Mouse (Mus musculus): ENCODE data around the gene Aqr. TPM values are rescaled to one million over a fixed set of nuclear protein-coding genes. Genes with fewer than 3 reads are reported as not detected.

Aqr gene
- polyA plus RNA-seq, 1 experiment from 2014 or later: 45.2 TPM

DNA sequence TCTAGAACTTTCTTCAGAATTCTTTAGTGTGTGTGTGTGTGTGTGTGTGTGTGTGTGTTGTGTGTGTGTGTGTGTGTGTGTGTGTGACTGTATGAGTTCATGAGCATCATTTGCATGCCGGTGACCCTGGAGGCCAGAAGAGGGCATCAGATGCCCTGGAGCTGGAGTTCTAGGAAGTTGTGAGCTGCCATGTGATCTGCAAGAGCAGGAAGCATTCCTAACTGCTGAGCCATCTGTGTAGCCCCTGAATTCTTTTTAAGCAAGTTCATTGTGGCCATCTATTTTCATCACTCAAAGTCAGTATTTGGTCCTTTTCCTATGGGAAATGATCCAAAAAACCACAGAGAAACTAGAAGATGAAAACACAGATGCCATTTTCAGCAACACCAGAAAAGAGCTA lies 92.1 kb downstream of the Aqr start:
- 86% methylated on average over 1 of the region's 1 CpGs for WGBS
- no peak overlapping the region for H3K27ac ChIP-seq (replicated peaks)

DNA sequence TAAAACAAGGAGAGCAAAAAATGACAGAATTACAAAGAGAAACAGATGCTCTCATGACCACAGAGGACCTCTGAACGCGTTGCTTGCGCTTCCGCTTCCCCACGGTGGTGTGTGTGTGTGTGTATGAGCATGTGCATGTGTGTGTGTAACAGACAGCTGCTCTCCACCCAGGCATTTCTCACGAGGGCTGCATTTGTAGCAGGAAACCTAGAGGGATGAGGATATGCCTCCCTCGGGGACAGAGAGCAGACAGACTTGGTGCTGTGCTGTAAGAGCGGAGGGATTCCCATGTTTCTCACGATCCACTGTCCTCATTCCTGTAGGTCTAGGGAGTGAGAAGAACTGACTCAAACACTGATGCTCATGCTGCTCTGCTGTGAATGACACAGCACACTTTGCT lies 93.2 kb downstream of the Aqr start:
- no peak overlapping the region for H3K4me3 ChIP-seq
- H3K27me3 ChIP-seq (ENCODE audit: low read depth, poor library complexity, severe bottlenecking): no peaks in the 10 kb centered on the region
- no peak overlapping the region for H3K27ac ChIP-seq (replicated peaks)
- H3K4me1 ChIP-seq: no peaks in the 10 kb centered on the region
- no peaks in the 10 kb centered on the region for H3K9me3 ChIP-seq (replicated peaks)
- H3K36me3 ChIP-seq: peaks cover 3% of the 10 kb centered on the region; the same call in 1 of the 2 replicates
- WGBS: 88% methylated on average over 9 of the region's 9 CpGs
- DNase-seq (ENCODE audit: low spot score): no peak

More for the DNA sequence above, 92.1 kb downstream of the Aqr start:
- no peak overlapping the region for H3K4me3 ChIP-seq
- DNase-seq (ENCODE audit: low spot score): no peak
- no peaks in the 10 kb centered on the region for H3K4me1 ChIP-seq
- H3K36me3 ChIP-seq: peaks cover 10% of the 10 kb centered on the region
- no peaks in the 10 kb centered on the region for H3K27me3 ChIP-seq (ENCODE audit: low read depth, poor library complexity, severe bottlenecking)
- no peaks in the 10 kb centered on the region for H3K9me3 ChIP-seq (replicated peaks)

DNA sequence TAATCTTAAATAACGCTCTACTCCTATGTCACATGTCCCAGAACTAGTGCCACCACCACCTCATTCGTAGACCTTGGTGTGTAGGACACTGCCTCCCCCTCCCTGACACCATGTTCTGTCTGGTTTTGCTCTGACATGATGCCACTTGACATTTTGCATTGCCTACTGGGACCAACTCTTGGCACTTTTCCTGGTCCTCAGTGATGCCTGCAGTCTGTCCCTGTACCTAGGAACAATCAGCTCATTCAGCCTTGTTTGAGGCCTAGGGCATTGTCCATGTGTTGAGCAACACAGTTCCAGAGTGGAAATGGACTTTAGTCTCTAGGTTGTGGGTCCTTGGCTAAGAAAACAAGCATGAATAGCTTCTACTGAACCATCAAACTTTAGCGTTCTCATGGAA lies 97.0 kb downstream of the Aqr start:
- no peaks in the 10 kb centered on the region for H3K27me3 ChIP-seq (ENCODE audit: low read depth, poor library complexity, severe bottlenecking)
- WGBS: 83% methylated on average over 3 of the region's 3 CpGs
- H3K27ac ChIP-seq (replicated peaks): no peak overlapping the region
- H3K4me1 ChIP-seq: no peaks in the 10 kb centered on the region
- H3K9me3 ChIP-seq (replicated peaks): no peaks in the 10 kb centered on the region
- DNase-seq (ENCODE audit: low spot score): no peak
- H3K4me3 ChIP-seq: no peak overlapping the region
- H3K36me3 ChIP-seq: no peaks in the 10 kb centered on the region

DNA sequence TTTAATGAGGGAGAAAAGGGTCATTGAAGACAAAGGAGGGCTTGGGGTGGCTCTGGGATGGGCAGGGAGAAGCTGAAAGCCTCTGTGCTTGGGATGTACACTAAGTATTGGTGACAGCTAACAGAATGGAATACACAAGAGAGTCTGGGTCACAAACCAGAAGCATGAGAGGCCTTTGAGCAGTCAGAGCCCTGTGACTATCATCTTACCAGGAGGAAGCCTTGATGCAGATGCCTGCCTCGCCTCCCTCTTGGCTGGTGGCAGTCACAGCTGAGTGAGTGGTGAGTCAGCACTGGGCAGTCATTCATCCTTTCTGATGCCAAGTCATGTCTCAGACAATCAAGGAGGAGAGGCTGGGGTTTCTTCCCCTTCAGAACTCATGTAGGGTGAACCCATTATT lies 99.6 kb downstream of the Aqr start:
- Histone ChIP-seq H3K27ac (replicated peaks) (no peak overlapping the region), H3K27me3 (ENCODE audit: low read depth, poor library complexity, severe bottlenecking) (no peaks in the 10 kb centered on the region), H3K4me1 (no peaks in the 10 kb centered on the region), H3K9me3 (replicated peaks) (no peaks in the 10 kb centered on the region), H3K36me3 (no peaks in the 10 kb centered on the region), H3K4me3 (no peak overlapping the region)
- 65% methylated on average over 1 of the region's 1 CpGs for WGBS
- DNase-seq (ENCODE audit: low spot score): no peak

DNA sequence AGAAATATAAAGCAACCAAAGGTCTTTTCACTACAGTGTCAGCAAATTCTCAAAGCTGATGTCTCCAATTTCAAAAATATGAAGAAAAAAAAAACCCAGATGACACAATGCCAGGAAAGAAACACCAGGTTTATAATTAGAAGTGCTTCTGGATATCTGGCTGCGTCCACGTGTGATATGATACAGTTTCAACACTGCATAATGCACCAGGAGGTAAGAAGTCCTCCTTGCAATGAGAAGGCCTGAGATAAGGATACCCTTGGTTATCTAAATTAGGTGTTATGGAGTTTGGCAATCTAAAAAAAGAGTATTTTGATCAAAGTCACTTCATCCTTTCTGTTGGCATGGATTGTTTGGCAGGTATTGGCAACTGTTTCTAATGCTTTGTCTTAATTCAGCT lies 114.9 kb downstream of the Aqr start:
- 99% methylated on average over 2 of the region's 2 CpGs for WGBS
- no peaks in the 10 kb centered on the region for H3K27me3 ChIP-seq (ENCODE audit: low read depth, poor library complexity, severe bottlenecking)
- H3K4me1 ChIP-seq: no peaks in the 10 kb centered on the region
- no peaks in the 10 kb centered on the region for H3K36me3 ChIP-seq
- H3K4me3 ChIP-seq: no peak overlapping the region
- H3K27ac ChIP-seq (replicated peaks): no peak overlapping the region
- H3K9me3 ChIP-seq (replicated peaks): no peaks in the 10 kb centered on the region
- no peak for DNase-seq (ENCODE audit: low spot score)

DNA sequence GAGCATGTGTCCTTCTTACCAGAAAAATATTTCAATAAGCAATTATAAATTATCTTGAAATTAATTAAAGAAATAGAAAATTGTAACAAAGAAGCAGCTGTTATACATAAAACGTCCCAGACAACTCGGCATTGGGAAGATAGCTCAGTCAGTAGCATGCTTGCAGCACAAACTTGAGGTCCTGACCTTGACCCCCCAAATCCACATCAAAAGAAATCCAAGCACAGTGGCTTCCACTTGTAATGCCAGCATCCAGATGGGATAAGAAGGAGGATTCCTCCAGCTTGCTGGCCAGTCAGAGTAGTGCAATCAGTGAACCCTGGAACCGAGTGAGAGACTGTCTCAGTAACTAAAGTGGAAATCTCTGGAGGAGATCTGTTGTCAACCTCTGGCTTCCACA lies 120.6 kb downstream of the Aqr start:
- H3K4me1 ChIP-seq: no peaks in the 10 kb centered on the region
- 84% methylated on average over 3 of the region's 3 CpGs for WGBS
- no peak overlapping the region for H3K27ac ChIP-seq (replicated peaks)
- H3K4me3 ChIP-seq: no peak overlapping the region
- no peaks in the 10 kb centered on the region for H3K27me3 ChIP-seq (ENCODE audit: low read depth, poor library complexity, severe bottlenecking)
- no peak for DNase-seq (ENCODE audit: low spot score)
- no peaks in the 10 kb centered on the region for H3K9me3 ChIP-seq (replicated peaks)
- H3K36me3 ChIP-seq: no peaks in the 10 kb centered on the region

DNA sequence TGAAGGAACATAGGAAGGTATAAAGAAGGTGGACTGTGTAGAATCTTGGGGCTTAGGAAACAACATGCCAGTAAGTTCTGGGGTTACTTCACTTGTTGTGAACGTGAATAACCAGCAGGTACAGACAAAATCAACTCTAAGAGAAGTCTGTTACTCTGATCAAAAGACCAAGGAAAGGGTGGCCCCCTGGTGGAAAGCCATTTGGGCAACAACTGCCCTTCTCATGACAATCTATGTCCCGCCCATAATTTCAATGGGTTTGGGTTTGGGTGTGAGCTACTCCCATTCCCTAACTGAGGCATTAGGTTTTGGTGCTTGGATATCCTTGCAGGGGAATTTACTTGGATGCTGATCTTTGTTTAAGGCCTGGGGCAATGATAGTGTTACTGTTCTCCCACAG lies 122.8 kb downstream of the Aqr start:
- Histone ChIP-seq H3K27me3 (ENCODE audit: low read depth, poor library complexity, severe bottlenecking) (no peaks in the 10 kb centered on the region), H3K9me3 (replicated peaks) (no peaks in the 10 kb centered on the region), H3K36me3 (no peaks in the 10 kb centered on the region), H3K27ac (replicated peaks) (no peak overlapping the region), H3K4me3 (no peak overlapping the region), H3K4me1 (peaks cover 4% of the 10 kb centered on the region)
- WGBS: 64% methylated on average over 2 of the region's 2 CpGs
- DNase-seq (ENCODE audit: low spot score): no peak

DNA sequence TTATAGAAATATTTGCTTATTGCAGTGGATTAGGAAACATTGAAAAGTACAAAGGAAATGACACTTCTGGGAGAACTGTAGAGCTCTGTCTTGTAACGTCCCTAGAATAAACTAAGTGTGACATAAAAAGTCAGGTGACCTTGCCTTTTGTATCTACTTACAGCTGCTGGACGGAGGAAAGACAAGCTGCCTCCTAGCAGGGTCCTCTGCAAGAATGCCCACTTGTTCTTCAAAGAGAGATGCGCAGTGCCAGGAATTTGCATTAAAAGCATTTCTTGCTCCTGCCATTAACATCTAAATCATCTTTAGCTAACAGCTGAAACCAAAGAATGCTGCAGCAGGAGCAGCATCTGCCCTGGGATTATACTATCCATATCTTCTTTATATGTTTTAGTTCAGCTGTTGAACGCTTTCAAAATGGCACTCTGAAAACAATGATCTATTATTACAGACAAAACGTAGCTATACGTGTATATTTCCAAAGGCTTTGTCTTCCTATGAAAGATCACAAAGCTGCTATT lies 126.7 kb downstream of the Aqr start:
- Histone ChIP-seq H3K4me3 (no peak overlapping the region), H3K27me3 (ENCODE audit: low read depth, poor library complexity, severe bottlenecking) (no peaks in the 10 kb centered on the region; the same call in 1 of the 2 replicates), H3K4me1 (peaks cover 14% of the 10 kb centered on the region), H3K27ac (replicated peaks) (no peak overlapping the region), H3K9me3 (replicated peaks) (no peaks in the 10 kb centered on the region), H3K36me3 (no peaks in the 10 kb centered on the region)
- WGBS: 61% methylated on average over 6 of the region's 6 CpGs
- no peak for DNase-seq (ENCODE audit: low spot score)

DNA sequence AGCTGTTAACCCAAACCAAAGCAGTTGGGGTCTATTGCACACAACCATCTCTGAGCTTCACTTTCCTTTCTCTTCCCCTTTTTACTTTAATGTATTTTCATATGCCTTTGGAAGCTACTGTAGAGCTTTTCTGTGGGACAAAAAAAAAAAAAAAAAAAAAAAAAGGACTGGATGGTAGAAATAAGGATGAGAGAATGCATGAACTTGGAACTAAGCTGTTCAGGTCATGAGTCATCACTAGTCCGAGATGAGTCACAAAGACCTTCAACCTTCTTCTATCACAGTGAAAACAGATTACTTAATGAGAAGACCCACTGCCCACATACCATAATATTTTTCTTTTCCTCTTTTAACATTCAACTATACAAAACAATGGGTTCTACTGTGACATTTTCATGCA lies 127.2 kb downstream of the Aqr start:
- no peak for DNase-seq (ENCODE audit: low spot score)
- WGBS: 82% methylated on average over 1 of the region's 1 CpGs
- H3K36me3 ChIP-seq: no peaks in the 10 kb centered on the region

DNA sequence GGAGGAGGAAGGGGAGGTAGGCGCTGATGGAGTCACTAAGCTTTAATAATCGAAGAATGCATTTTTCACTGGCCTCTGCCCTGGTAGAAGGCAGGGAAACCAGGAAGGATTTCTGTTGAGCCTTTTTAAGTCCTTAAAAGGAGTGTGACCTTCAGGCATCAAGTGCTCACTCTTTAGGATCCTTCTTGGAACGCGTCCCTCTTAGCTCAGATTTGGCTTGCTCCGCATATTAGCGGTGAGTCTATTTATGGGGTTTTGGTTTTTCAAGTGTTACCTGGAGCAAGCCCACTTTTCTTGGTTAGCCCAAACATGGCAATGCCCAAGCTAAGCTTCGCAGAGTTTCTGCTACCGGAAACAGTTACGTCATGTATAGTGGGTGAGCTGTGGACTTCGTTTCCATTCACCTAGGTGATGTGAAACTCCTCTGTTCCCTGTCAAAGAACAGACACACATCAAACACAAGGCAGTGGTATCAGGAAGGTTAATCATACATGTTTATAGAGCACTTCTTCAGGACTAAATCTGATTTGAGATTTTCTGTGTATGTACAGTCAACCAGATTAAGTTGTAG lies 128.5 kb downstream of the Aqr start:
- Histone ChIP-seq H3K27ac (replicated peaks) (no peak overlapping the region), H3K27me3 (ENCODE audit: low read depth, poor library complexity, severe bottlenecking) (no peaks in the 10 kb centered on the region; the same call in 1 of the 2 replicates), H3K4me1 (peaks cover 14% of the 10 kb centered on the region), H3K9me3 (replicated peaks) (no peaks in the 10 kb centered on the region), H3K4me3 (no peak overlapping the region), H3K36me3 (no peaks in the 10 kb centered on the region)
- DNase-seq (ENCODE audit: low spot score): no peak
- WGBS: 93% methylated on average over 10 of the region's 10 CpGs

More for the DNA sequence above, 127.2 kb downstream of the Aqr start:
- H3K4me3 ChIP-seq: no peak overlapping the region
- no peaks in the 10 kb centered on the region; the same call in 1 of the 2 replicates for H3K27me3 ChIP-seq (ENCODE audit: low read depth, poor library complexity, severe bottlenecking)
- H3K9me3 ChIP-seq (replicated peaks): no peaks in the 10 kb centered on the region
- peaks cover 14% of the 10 kb centered on the region for H3K4me1 ChIP-seq
- H3K27ac ChIP-seq (replicated peaks): no peak overlapping the region

DNA sequence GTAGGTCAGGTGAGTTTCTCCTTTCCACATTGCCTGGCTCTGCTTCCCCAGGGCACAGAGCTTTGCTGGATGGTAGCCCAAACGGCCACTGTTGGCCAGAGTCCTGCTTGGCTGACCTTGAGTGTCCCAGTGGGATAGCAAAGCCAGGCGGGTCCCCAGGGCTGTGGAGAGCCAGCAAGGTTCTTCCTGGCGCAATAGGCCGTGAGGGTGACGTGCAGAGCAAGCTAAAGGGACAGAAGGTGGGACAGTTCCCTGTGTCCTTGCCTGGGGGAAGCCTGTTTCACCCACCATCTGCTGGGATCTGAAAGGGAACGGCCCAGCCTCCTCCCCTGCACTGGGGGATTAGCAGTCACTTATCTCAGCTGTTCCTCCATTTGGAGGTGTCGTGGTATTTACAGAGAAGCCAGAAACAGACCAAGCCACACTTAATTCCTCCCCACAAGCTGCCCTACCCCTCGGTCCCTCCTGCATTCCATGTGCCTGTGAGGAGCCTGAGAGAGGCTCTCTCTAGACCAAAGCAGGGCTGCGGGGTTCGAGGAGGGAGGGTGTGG lies 129.4 kb downstream of the Aqr start:
- Histone ChIP-seq H3K9me3 (replicated peaks) (no peaks in the 10 kb centered on the region), H3K36me3 (no peaks in the 10 kb centered on the region), H3K27ac (replicated peaks) (peak overlapping the region; percentile 73), H3K4me3 (no peak overlapping the region), H3K27me3 (ENCODE audit: low read depth, poor library complexity, severe bottlenecking) (no peaks in the 10 kb centered on the region; the same call in 1 of the 2 replicates), H3K4me1 (peaks cover 20% of the 10 kb centered on the region)
- 22% methylated on average over 10 of the region's 10 CpGs for WGBS
- peak; percentile 15 for DNase-seq (ENCODE audit: low spot score)

DNA sequence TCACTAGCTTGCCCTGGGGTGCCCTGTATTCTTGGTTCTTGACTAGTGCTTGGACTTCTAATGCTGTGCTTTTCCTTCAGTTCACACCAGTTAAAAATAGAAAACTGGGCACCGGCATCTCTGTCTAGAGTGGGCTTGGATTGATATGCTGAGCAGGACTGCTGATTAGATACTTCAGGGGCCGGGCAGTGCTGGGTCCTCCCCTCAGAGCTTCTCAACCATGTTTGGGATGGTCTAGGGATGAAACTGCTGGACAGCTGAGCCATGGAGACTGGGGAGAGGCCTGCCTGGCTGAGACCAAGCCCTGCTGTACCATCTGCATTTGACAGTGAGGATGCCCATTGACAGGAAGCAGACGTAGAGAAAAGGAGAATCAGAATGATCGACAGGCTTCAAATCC lies 132.7 kb downstream of the Aqr start:
- H3K36me3 ChIP-seq: no peaks in the 10 kb centered on the region
- no peaks in the 10 kb centered on the region; the same call in 1 of the 2 replicates for H3K27me3 ChIP-seq (ENCODE audit: low read depth, poor library complexity, severe bottlenecking)
- 87% methylated on average over 4 of the region's 4 CpGs for WGBS

DNA sequence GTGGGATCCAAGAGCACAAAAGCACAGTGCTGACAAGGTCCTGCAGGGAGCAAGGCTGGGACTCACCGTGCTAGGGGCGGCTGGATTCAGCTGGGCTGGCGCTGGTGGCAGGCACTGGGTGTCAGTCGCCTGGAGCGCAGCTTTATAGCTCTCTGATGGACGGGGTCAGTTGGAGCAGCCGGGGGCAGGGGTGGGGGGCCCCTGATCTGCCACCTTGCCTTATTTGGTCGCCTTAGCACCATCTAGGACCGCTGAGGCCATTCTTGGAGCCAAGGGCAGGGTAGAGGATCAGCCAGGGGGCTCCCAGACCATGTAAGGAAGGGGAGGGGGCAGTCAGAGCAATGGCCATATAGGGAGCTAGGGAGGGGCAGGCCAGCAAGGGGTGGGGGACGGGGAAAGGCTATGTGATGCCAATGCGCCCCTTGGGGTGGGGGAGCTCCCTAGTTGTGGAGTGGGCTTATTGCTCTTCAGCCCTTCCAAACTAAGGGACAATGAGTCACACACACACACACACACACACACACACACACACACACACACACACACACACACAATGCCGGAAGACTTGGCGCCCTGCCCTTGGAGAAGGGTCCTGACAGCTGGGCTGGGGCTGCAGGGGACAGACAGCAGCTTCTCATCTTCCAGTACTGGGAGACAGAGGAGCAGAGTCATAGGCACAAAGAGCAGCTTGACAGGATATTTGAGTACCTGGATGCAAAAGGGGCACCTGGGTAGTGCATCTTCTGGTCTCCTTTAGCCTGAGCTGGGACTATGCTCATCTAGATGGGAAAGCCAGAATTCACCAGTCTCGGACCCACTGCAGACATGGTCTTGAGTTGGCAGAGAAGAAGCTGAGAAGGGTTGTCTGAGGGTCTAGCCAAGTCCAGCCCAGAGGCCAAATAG lies 133.9 kb downstream of the Aqr start, which contains the start of gene Actc1:
Gene Actc1, minus strand, starts transcription at position 853 of the 903 bp plus-strand sequence.
- H3K27ac ChIP-seq (replicated peaks): peak within 1 kb of the TSS; percentile 52; the same call in 1 of the 2 replicates
- no peak for DNase-seq (ENCODE audit: low spot score)
- 53% methylated on average over 14 of the region's 14 CpGs for WGBS

More for the DNA sequence above, 132.7 kb downstream of the Aqr start:
- no peaks in the 10 kb centered on the region for H3K9me3 ChIP-seq (replicated peaks)
- no peak overlapping the region for H3K27ac ChIP-seq (replicated peaks)
- peaks cover 16% of the 10 kb centered on the region for H3K4me1 ChIP-seq
- DNase-seq (ENCODE audit: low spot score): no peak
- no peak overlapping the region for H3K4me3 ChIP-seq

More for the DNA sequence above, 133.9 kb downstream of the Aqr start, which contains the start of gene Actc1:
- Histone ChIP-seq H3K4me1 (peaks cover 16% of the 10 kb centered on the region), H3K9me3 (replicated peaks) (no peaks in the 10 kb centered on the region), H3K36me3 (no peaks in the 10 kb centered on the region), H3K27me3 (ENCODE audit: low read depth, poor library complexity, severe bottlenecking) (no peaks in the 10 kb centered on the region; the same call in 1 of the 2 replicates), H3K4me3 (no peak within 1 kb of the TSS)

Measured in midbrain, embryonic 10.5 days (tissue).